Mouse (Mus musculus) hematopoietic stem cell, adult 5-6 weeks (primary cell): ENCODE data around the gene Atp1a3. TPM values are rescaled to one million over a fixed set of nuclear protein-coding genes. Genes with fewer than 3 reads are reported as not detected.

Experiments
- ATAC-seq, 2 experiments: fragments of 125-278 bp in 1 of 2; replicated peaks in 1 of 2; 2 replicates each; pipeline ENCODE4 v1.8.0; 2016 to 2017; ENCODE audit warnings: inconsistent platforms in 2 of 2, mild to moderate bottlenecking in 2 of 2, moderate number of reproducible peaks in 2 of 2, low read depth in 1 of 2, moderate TSS enrichment in 1 of 2; ENCODE audit not compliant: low FRiP score in 2 of 2, poor library complexity in 2 of 2, severe bottlenecking in 2 of 2, insufficient read depth in 1 of 2, low TSS enrichment in 1 of 2
- total RNA-seq: library from RNA; stranded (forward); fragments of 172-1452, 232-1000 nt; gene quantifications from 2 replicates; pipeline ENCODE4 v1.2.3, GENCODE M21; 2017

The Atp1a3 gene
- total RNA-seq, 1 experiment from 2014 or later: 9.9 TPM

GRCm38 (mm10) chr7:25007609-25008374 lies 2.0 kb upstream of the Atp1a3 start:
- ATAC-seq: no peak

- ATAC-seq: peak; percentile 69 to 76
Observed at GRCm38 (mm10) chr7:25006586-25007364, 1.0 kb upstream of the Atp1a3 start.

- no peak for ATAC-seq
Observed at GRCm38 (mm10) chr7:25006171-25006570, 413 bp upstream of the Atp1a3 start.

- ATAC-seq: no peak
Observed at GRCm38 (mm10) chr7:25004806-25005205, 952 bp downstream of the Atp1a3 start.

- ATAC-seq: no peak
Observed at GRCm38 (mm10) chr7:25003820-25004388, 1.9 kb downstream of the Atp1a3 start.

- no peak for ATAC-seq
Observed at GRCm38 (mm10) chr7:25003291-25003690, 2.5 kb downstream of the Atp1a3 start.

GRCm38 (mm10) chr7:25000711-25001110 lies 5.0 kb downstream of the Atp1a3 start:
- no peak for ATAC-seq

GRCm38 (mm10) chr7:25000211-25000610 lies 5.5 kb downstream of the Atp1a3 start:
- ATAC-seq: peak; percentile 40 to 48; a peak in 3 of 4 replicates

GRCm38 (mm10) chr7:24993081-24993480 lies 12.7 kb downstream of the Atp1a3 start:
- no peak for ATAC-seq

- 0 out of 4 replicates have a peak, but pooled peaks of 1 of the 2 experiments have one; percentile 22 for ATAC-seq
Observed at GRCm38 (mm10) chr7:24990478-24990877, 15.3 kb downstream of the Atp1a3 start.

GRCm38 (mm10) chr7:24987941-24988340 lies 17.8 kb downstream of the Atp1a3 start:
- no peak for ATAC-seq

- no peak for ATAC-seq
Observed at GRCm38 (mm10) chr7:24985799-24986198, 20.0 kb downstream of the Atp1a3 start.

- ATAC-seq: no peak
Observed at GRCm38 (mm10) chr7:24984307-24984706, 21.5 kb downstream of the Atp1a3 start.

GRCm38 (mm10) chr7:24983396-24983795 lies 22.4 kb downstream of the Atp1a3 start:
- ATAC-seq: no peak

GRCm38 (mm10) chr7:24980439-24980838 lies 25.3 kb downstream of the Atp1a3 start:
- ATAC-seq: no peak

- ATAC-seq: peak; percentile 92 to 94
Observed at GRCm38 (mm10) chr7:24978781-24979180, 27.0 kb downstream of the Atp1a3 start.

GRCm38 (mm10) chr7:24974893-24975595 lies 30.7 kb downstream of the Atp1a3 start:
- ATAC-seq: 0 out of 4 replicates have a peak, but pooled peaks have one; percentile 8 to 20
